Mouse (Mus musculus) macrophage (primary cell): Measurements from ENCODE around the gene Dnaja3. TPM values are rescaled to one million over a fixed set of nuclear protein-coding genes. Genes with fewer than 3 reads are reported as not detected.
A peak's percentile ranks its signal among the peaks of the same experiment; 100 is the strongest.
"Not testable (repeated sequence)": the region's sequence is repeated elsewhere in the genome, so short reads cannot be mapped to it uniquely, and the experiment has no call there.

Experiments
- H3K27ac ChIP-seq: fragments of 350-480 bp; formaldehyde crosslinking; 2 replicates; pipeline ENCODE4 v1.9.0; 2021
- H3K36me3 ChIP-seq: fragments of 350-480 bp; formaldehyde crosslinking; 2 replicates; pipeline ENCODE4 v1.9.0; 2021; ENCODE audit errors: inconsistent target
- H3K4me3 ChIP-seq: fragments of 350-480 bp; formaldehyde crosslinking; 2 replicates; pipeline ENCODE4 v1.9.0; 2021; ENCODE audit errors: inconsistent target
- H3K79me2 ChIP-seq: fragments of 350-480 bp; formaldehyde crosslinking; 2 replicates; pipeline ENCODE4 v1.9.0; 2021; ENCODE audit errors: inconsistent target
- WGBS: methylation state at CpG from one replicate; pipeline ENCODE4 v1.1.7; 2026; ENCODE audit warnings: inconsistent platforms; ENCODE audit not compliant: missing documents; 5-methylcytosine and 5-hydroxymethylcytosine counted together
- polyA plus RNA-seq: library from polyadenylated mRNA; stranded (reverse); fragments of 250-400 nt; gene quantifications from 3 replicates; pipeline ENCODE4 v1.2.4, GENCODE M21; 2018; ENCODE audit warnings: inconsistent platforms

Dnaja3 gene
- polyA plus RNA-seq, 1 experiment from 2014 or later = 25.5 TPM

DNA sequence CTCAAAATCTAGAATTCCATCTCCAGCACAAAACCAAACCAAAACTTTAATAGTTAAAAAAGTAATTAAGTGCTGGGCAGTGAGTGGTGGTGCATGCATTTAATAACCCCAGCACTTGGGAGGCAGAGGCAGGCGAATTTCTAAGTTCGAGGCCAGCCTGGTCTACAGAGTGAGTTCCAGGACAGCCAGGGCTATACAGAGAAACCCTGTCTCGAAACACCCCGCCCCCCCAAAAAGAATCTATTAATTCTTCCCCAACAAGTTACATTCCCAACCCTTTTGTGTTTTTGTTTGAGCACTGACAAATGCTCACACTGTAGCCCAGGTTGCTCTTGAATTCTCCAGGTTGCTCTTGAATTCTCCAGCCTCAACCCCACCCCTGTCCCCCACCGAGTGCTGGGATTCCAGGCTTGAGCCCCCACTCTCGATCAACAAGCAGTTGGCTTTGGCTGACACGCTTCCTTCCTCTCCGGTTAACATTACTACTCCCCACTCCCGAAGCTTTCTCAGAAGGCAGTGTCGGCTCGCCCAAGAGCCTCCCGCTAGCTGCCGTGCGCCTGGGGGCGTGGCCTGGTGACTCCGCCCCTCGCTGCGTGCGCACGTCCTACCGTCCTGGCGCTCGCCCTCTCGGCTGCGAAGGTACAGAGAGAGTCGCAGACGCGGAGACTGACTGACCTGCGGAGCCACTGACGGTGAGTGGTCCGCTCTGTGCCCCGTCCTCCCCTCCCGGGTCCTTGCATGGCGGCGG lies 86.2 kb downstream of the Dnaja3 start, which contains the start of gene Hmox2:
Hmox2 (plus strand) TSS at position 582 of the 748 bp plus-strand sequence.
- H3K79me2 ChIP-seq = peaks cover 48% of the 10 kb centered on the region
- H3K36me3 ChIP-seq = no peaks in the 10 kb centered on the region
- peak within 1 kb of the TSS; percentile 81 for H3K27ac ChIP-seq
- 5% methylated on average over 35 of the region's 35 CpGs for WGBS
- peak within 1 kb of the TSS; percentile 88 for H3K4me3 ChIP-seq

GRCm38 (mm10) chr16:4726528-4727128 lies 86.8 kb downstream of the Dnaja3 start:
- under 1% methylated on average over 36 of the region's 40 CpGs for WGBS
- Histone ChIP-seq H3K27ac (peak overlapping the region; percentile 81), H3K4me3 (peak overlapping the region; percentile 88), H3K79me2 (peaks cover 55% of the 10 kb centered on the region), H3K36me3 (no peaks in the 10 kb centered on the region)

GRCm38 (mm10) chr16:4727526-4727925 lies 87.7 kb downstream of the Dnaja3 start:
- peaks cover 64% of the 10 kb centered on the region for H3K79me2 ChIP-seq
- peak overlapping the region; percentile 81 for H3K27ac ChIP-seq
- H3K4me3 ChIP-seq = peak overlapping the region; percentile 88
- H3K36me3 ChIP-seq = no peaks in the 10 kb centered on the region
- no CpG with 5 or more reads among the region's 1 CpGs for WGBS

- Histone ChIP-seq H3K27ac (peak overlapping the region; percentile 81), H3K36me3 (no peaks in the 10 kb centered on the region), H3K79me2 (peaks cover 68% of the 10 kb centered on the region), H3K4me3 (peak overlapping the region; percentile 88)
- 0% methylated on average over 1 of the region's 1 CpGs for WGBS
Observed at GRCm38 (mm10) chr16:4727963-4728362, 88.2 kb downstream of the Dnaja3 start.

GRCm38 (mm10) chr16:4730776-4731358 lies 91.1 kb downstream of the Dnaja3 start:
- peaks cover 4% of the 10 kb centered on the region; the same call in 1 of the 2 replicates for H3K36me3 ChIP-seq
- peaks cover 97% of the 10 kb centered on the region for H3K79me2 ChIP-seq
- H3K27ac ChIP-seq = no peak overlapping the region
- no peak overlapping the region for H3K4me3 ChIP-seq
- WGBS = 88% methylated on average over 2 of the region's 3 CpGs

DNA sequence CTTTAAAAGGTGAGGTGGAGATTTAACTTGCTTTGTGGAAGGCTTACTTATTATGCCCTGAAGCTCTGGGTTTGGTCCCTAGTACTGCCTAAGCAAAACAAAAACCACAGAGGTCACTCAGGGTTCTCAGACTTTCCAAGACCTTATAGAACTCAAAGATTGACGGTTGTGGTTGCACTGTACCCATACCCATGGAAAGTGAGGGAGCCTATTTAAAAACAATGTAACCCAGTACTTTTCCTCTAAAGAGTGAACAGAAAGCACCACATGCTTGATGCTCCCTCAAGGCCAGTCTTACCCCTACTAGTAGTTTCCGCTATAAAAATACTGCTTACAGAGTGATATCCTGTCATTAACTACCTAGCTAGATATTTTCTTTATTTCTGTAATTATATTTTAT lies 96.5 kb downstream of the Dnaja3 start:
- Histone ChIP-seq H3K36me3 (peaks cover 7% of the 10 kb centered on the region; the same call in 1 of the 2 replicates), H3K4me3 (no peak overlapping the region), H3K79me2 (peaks cover 100% of the 10 kb centered on the region), H3K27ac (no peak overlapping the region)
- 77% methylated on average over 2 of the region's 2 CpGs for WGBS

DNA sequence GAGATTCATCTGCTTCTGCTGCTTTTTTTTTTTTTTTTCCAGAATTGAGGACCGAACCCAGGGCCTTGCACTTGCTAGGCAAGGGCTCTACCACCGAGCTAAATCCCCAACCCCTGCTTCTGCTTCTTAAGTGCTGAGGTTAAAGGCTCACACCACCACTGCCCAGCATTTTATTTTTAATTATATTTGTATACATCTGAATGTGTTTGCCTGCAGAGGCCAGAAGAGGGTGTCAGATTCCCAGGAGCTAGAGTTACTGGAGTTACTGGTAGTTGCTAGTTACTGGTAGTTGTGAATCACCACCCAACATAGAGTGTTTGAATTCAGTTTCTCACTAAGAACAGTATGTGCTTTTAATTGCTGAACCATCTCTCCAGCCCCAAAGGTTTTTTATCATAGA lies 100.2 kb downstream of the Dnaja3 start:
- WGBS = 86% methylated on average over 2 of the region's 2 CpGs
- Histone ChIP-seq H3K4me3 (no peak overlapping the region), H3K27ac (no peak overlapping the region)

DNA sequence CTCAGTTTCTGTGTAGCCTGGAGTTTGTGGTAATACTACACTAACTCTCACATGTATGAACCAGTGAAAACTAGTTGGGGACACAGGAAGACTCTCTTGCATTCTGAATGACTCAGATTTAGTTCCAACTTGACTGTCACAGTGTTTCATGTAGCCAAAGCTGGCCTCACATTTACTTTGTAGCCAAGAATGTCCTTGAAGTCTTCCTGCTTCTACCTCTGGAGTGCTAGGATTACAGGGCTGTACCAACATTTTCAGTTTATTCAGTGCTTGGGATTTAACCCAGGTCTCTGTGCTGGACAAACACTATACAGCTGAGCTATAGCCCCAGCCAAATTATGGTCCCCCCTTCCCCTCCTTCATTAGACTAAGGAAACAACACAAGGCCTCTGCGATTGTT lies 102.4 kb downstream of the Dnaja3 start:
- H3K36me3 ChIP-seq = peaks cover 19% of the 10 kb centered on the region
- no peak overlapping the region for H3K27ac ChIP-seq
- no peak overlapping the region for H3K4me3 ChIP-seq
- H3K79me2 ChIP-seq = peaks cover 62% of the 10 kb centered on the region
- WGBS = 100% methylated on average over 1 of the region's 1 CpGs

More for the DNA sequence above, 100.2 kb downstream of the Dnaja3 start:
- H3K36me3 ChIP-seq = peaks cover 21% of the 10 kb centered on the region
- peaks cover 84% of the 10 kb centered on the region for H3K79me2 ChIP-seq

GRCm38 (mm10) chr16:4752155-4752554 lies 112.4 kb downstream of the Dnaja3 start:
- H3K36me3 ChIP-seq = no peaks in the 10 kb centered on the region
- 96% methylated on average over 3 of the region's 3 CpGs for WGBS
- no peak overlapping the region for H3K27ac ChIP-seq

DNA sequence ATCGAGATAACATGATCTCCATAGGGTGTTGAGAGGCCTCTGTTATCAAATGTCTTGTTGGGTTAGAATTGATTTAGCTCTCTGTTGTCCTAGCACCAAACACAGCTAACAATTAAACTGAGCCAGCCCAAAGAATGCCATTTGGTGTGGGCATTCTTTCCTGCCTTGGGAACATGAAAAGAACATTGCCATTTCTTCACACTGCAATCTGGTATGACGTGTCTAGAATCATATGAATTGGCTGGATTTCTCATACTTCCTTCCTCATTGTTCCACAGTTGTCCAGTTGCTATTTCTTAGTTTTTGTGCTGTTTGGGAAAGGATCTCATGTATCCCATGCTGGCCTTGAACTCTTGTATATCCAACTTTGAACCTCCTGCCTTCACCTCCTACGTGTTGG lies 114.3 kb downstream of the Dnaja3 start:
- WGBS = 63% methylated on average over 3 of the region's 3 CpGs

More at GRCm38 (mm10) chr16:4752155-4752554, 112.4 kb downstream of the Dnaja3 start:
- Histone ChIP-seq H3K4me3 (no peak overlapping the region), H3K79me2 (peaks cover 61% of the 10 kb centered on the region)

DNA sequence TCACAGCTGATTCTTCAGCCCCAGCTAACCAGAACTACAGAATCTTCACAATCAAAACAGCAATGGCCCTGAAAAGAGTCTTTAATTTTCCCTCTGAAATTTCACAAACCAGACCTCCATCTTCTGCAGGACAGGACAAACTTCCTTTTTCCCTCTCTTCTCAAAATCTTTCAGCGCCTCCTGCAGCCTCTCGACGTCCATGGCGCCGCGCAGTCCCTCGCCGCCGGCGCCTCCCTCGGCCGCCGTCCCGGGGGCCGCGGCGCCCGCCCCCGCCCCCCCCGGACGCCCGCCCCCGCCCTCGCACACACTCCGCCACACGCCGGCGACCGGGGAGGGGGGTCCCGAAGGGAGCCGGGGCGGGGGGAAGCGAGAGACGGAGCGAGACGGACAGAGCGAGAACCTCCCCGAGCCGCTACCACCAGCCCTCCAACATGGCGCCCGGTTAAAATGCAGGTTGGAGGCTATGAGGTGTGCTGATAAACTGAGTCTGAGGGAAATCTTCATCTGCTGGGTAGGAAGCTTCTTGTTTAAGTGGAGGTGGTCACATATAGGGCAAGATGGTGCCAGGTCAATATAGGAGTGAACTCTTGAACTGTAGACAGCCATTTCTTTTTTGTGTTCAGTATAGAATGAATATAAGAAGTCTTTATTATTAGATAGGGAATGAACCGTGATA lies 117.0 kb downstream of the Dnaja3 start:
- Histone ChIP-seq H3K27ac (peak overlapping the region; percentile 40), H3K4me3 (peak overlapping the region; percentile 18), H3K79me2 (peaks cover 90% of the 10 kb centered on the region)
- H3K36me3 ChIP-seq = not testable (repeated sequence)
- 8% methylated on average over 4 of the region's 42 CpGs for WGBS

More for the DNA sequence above, 114.3 kb downstream of the Dnaja3 start:
- H3K27ac ChIP-seq = peak overlapping the region; percentile 70
- H3K36me3 ChIP-seq = no peaks in the 10 kb centered on the region
- no peak overlapping the region for H3K4me3 ChIP-seq
- peaks cover 80% of the 10 kb centered on the region for H3K79me2 ChIP-seq

Other genes starting within 250 kb of the Dnaja3 start
- 10.4 to 11.9 TPM (median 11.0 TPM) in 3 replicates for gene Adcy9, start 219.5 kb upstream of the Dnaja3 start, polyA plus RNA-seq
- 2.2 to 3.0 TPM (median 2.2 TPM) in 3 replicates for gene Srl, start 98.2 kb upstream of the Dnaja3 start, polyA plus RNA-seq
- gene Tfap4, start 80.1 kb upstream of the Dnaja3 start, polyA plus RNA-seq = 3.3 to 7.1 TPM (median 4.0 TPM) in 3 replicates
- gene Glis2, start 45.3 kb upstream of the Dnaja3 start, polyA plus RNA-seq = 0.06 to 0.16 TPM in 2 of 3 replicates, not detected in the other
- gene Pam16, start 15.0 kb upstream of the Dnaja3 start, polyA plus RNA-seq = 9.7 to 39.5 TPM (median 23.6 TPM) in 3 replicates
- gene Vasn, start within 50 bp of the Dnaja3 start, polyA plus RNA-seq = 0.07 TPM in 1 of 3 replicates, not detected in the others
- 53.4 to 137 TPM (median 97.8 TPM) in 3 replicates for gene Coro7, start 39.8 kb downstream of the Dnaja3 start, polyA plus RNA-seq
- 6.3 to 20.4 TPM (median 15.6 TPM) in 3 replicates for gene Nmral1, start 79.4 kb downstream of the Dnaja3 start, polyA plus RNA-seq
- gene Hmox2, start 86.4 kb downstream of the Dnaja3 start, polyA plus RNA-seq = 195 to 303 TPM (median 234 TPM) in 3 replicates
- gene Cdip1, start 150.3 kb downstream of the Dnaja3 start, polyA plus RNA-seq = 15.0 to 29.2 TPM (median 20.4 TPM) in 3 replicates
- gene 4930562C15Rik, start 195.4 kb downstream of the Dnaja3 start, polyA plus RNA-seq = 0.16 TPM in 1 of 3 replicates, not detected in the others
- gene Ubald1, start 240.3 kb downstream of the Dnaja3 start, polyA plus RNA-seq = 64.4 to 75.7 TPM (median 71.8 TPM) in 3 replicates
- gene Mgrn1, start 246.3 kb downstream of the Dnaja3 start, polyA plus RNA-seq = 62.2 to 84.4 TPM (median 68.4 TPM) in 3 replicates